Mouse (Mus musculus) stomach, embryonic 16.5 days (tissue): ENCODE data around the gene Nol9. TPM values are rescaled to one million over a fixed set of nuclear protein-coding genes. Genes with fewer than 3 reads are reported as not detected.
"Not testable (repeated sequence)": the region's sequence is repeated elsewhere in the genome, so short reads cannot be mapped to it uniquely, and the experiment has no call there.

Experiments
- ATAC-seq: fragments of 200-750 bp; cut with Nextera tagmentation; 2 replicates; pipeline ENCODE4 v1.8.0; 2017; ENCODE audit warnings: moderate number of reproducible peaks, moderate TSS enrichment; ENCODE audit not compliant: insufficient read depth, low FRiP score
- H3K27ac ChIP-seq: fragments of 300-500 bp; sonication (generic); 2 replicates; pipeline ENCODE4 v1.5.1; 2014; ENCODE audit warnings: low read length
- H3K27me3 ChIP-seq: fragments of 300-500 bp; sonication (generic); 2 replicates; pipeline ENCODE4 v1.6.1; 2014; ENCODE audit warnings: low read length, control low read depth, mixed read lengths; ENCODE audit not compliant: control insufficient read depth, insufficient read depth
- H3K36me3 ChIP-seq: fragments of 300-500 bp; sonication (generic); 2 replicates; pipeline ENCODE4 v1.6.1; 2014; ENCODE audit warnings: low read length; ENCODE audit not compliant: control insufficient read depth, insufficient read depth
- H3K4me1 ChIP-seq: fragments of 300-500 bp; sonication (generic); 2 replicates; pipeline ENCODE4 v1.6.1; 2014; ENCODE audit warnings: low read length, control low read depth, mixed read lengths; ENCODE audit not compliant: control insufficient read depth, insufficient read depth
- H3K4me2 ChIP-seq: fragments of 300-500 bp; sonication (generic); 2 replicates; pipeline ENCODE4 v1.6.1; 2014; ENCODE audit warnings: low read depth, low read length, mixed read lengths
- H3K4me3 ChIP-seq: fragments of 300-500 bp; sonication (generic); replicated peaks from 2 replicates; pipeline ENCODE4 v1.5.1; 2014; ENCODE audit warnings: mild to moderate bottlenecking, low read length
- H3K9ac ChIP-seq: fragments of 300-500 bp; sonication (generic); 2 replicates; pipeline ENCODE4 v1.6.1; 2014; ENCODE audit warnings: low read length
- H3K9me3 ChIP-seq: fragments of 300-500 bp; sonication (generic); replicated peaks from 2 replicates; pipeline ENCODE4 v1.6.1; 2016; ENCODE audit warnings: low read length, control low read depth; ENCODE audit not compliant: control insufficient read depth
- WGBS: fragments of 180-500 bp; shearing (Covaris S2); extraction: QIAGEN DNeasy Blood & Tissue Kit; methylation state at CpG from one replicate; pipeline ENCODE4 v1.1.7; 2014; 5-methylcytosine and 5-hydroxymethylcytosine counted together
- polyA plus RNA-seq: library from polyadenylated mRNA; unstranded; fragments of >200 nt; fragmentation: Nextera tagmentation; extraction: Ambion mirVana; gene quantifications from 2 replicates; pipeline ENCODE4 v1.2.1, GENCODE M21; 2015

Gene Nol9
- polyA plus RNA-seq, 1 experiment from 2014 or later = 20.9 TPM

- H3K9ac ChIP-seq, H3K4me2 ChIP-seq, H3K27me3 ChIP-seq, H3K4me1 ChIP-seq, H3K36me3 ChIP-seq, ATAC-seq, H3K4me3 ChIP-seq, H3K27ac ChIP-seq, H3K9me3 ChIP-seq: not testable (repeated sequence)
- 94% methylated on average over 6 of the region's 6 CpGs for WGBS
Measured at GRCm38 (mm10) chr4:152036464-152036863, 2.7 kb upstream of the Nol9 start.

- peaks cover 16% of the 10 kb centered on the region for H3K36me3 ChIP-seq
- no peak for ATAC-seq
- H3K27ac ChIP-seq = no peak within 1 kb of the TSS
- peak within 1 kb of the TSS; percentile 98 for H3K4me3 ChIP-seq
- no peaks in the 10 kb centered on the region for H3K9me3 ChIP-seq
- H3K9ac ChIP-seq = peak within 1 kb of the TSS; percentile 93
- peak within 1 kb of the TSS; percentile 97 for H3K4me2 ChIP-seq
- WGBS = 32% methylated on average over 10 of the region's 10 CpGs
- H3K4me1 ChIP-seq = peaks cover 7% of the 10 kb centered on the region
- no peaks in the 10 kb centered on the region for H3K27me3 ChIP-seq
Measured at GRCm38 (mm10) chr4:152038225-152038984, 716 bp upstream of the Nol9 start, which contains the start of gene Tas1r1. Gene Tas1r1 (minus strand): TSS chr4:152038568.

- H3K36me3 ChIP-seq = peaks cover 28% of the 10 kb centered on the region
- peak overlapping the region; percentile 97 for H3K4me2 ChIP-seq
- peaks cover 7% of the 10 kb centered on the region for H3K4me1 ChIP-seq
- H3K9me3 ChIP-seq = no peaks in the 10 kb centered on the region
- peak overlapping the region; percentile 93 for H3K9ac ChIP-seq
- 3% methylated on average over 25 of the region's 25 CpGs for WGBS
- peak overlapping the region; percentile 98 for H3K4me3 ChIP-seq
- H3K27me3 ChIP-seq = no peaks in the 10 kb centered on the region
- no peak for ATAC-seq
- no peak overlapping the region for H3K27ac ChIP-seq
Measured at GRCm38 (mm10) chr4:152039831-152040310, 750 bp downstream of the Nol9 start.

- Histone ChIP-seq H3K4me1 (peaks cover 7% of the 10 kb centered on the region), H3K9ac (no peak overlapping the region), H3K27me3 (no peaks in the 10 kb centered on the region), H3K4me2 (no peak overlapping the region), H3K27ac (no peak overlapping the region), H3K36me3 (peaks cover 40% of the 10 kb centered on the region), H3K9me3 (no peaks in the 10 kb centered on the region), H3K4me3 (no peak overlapping the region)
- ATAC-seq = no peak
- 96% methylated on average over 22 of the region's 22 CpGs for WGBS
Measured at GRCm38 (mm10) chr4:152041924-152042641, 3.0 kb downstream of the Nol9 start.

- peaks cover 49% of the 10 kb centered on the region for H3K36me3 ChIP-seq
- no peak overlapping the region for H3K27ac ChIP-seq
- ATAC-seq = no peak
- no peak overlapping the region for H3K9ac ChIP-seq
- 83% methylated on average over 3 of the region's 3 CpGs for WGBS
- peaks cover 7% of the 10 kb centered on the region for H3K4me1 ChIP-seq
- no peaks in the 10 kb centered on the region for H3K9me3 ChIP-seq
- no peak overlapping the region for H3K4me2 ChIP-seq
- no peak overlapping the region for H3K4me3 ChIP-seq
- H3K27me3 ChIP-seq = no peaks in the 10 kb centered on the region
Measured at GRCm38 (mm10) chr4:152043171-152043570, 4.0 kb downstream of the Nol9 start.

- no peak overlapping the region for H3K4me3 ChIP-seq
- no peak overlapping the region for H3K4me2 ChIP-seq
- H3K4me1 ChIP-seq = peaks cover 7% of the 10 kb centered on the region
- no peak overlapping the region for H3K9ac ChIP-seq
- H3K27me3 ChIP-seq = no peaks in the 10 kb centered on the region
- ATAC-seq = no peak
- peaks cover 49% of the 10 kb centered on the region for H3K36me3 ChIP-seq
- H3K27ac ChIP-seq = no peak overlapping the region
- no peaks in the 10 kb centered on the region for H3K9me3 ChIP-seq
- WGBS = 86% methylated on average over 6 of the region's 6 CpGs
Measured at GRCm38 (mm10) chr4:152044609-152045008, 5.5 kb downstream of the Nol9 start.

- no peak for ATAC-seq
- Histone ChIP-seq H3K4me2 (no peak overlapping the region), H3K27ac (no peak overlapping the region), H3K4me3 (no peak overlapping the region), H3K36me3 (peaks cover 17% of the 10 kb centered on the region), H3K9me3 (no peaks in the 10 kb centered on the region), H3K4me1 (no peaks in the 10 kb centered on the region), H3K9ac (no peak overlapping the region), H3K27me3 (no peaks in the 10 kb centered on the region)
- 56% methylated on average over 9 of the region's 9 CpGs for WGBS
Measured at GRCm38 (mm10) chr4:152062390-152063110, 23.4 kb downstream of the Nol9 start.

- no peak overlapping the region for H3K9ac ChIP-seq
- no peak overlapping the region for H3K4me3 ChIP-seq
- peaks cover 4% of the 10 kb centered on the region for H3K4me1 ChIP-seq
- H3K27ac ChIP-seq = no peak overlapping the region
- no peaks in the 10 kb centered on the region for H3K9me3 ChIP-seq
- 0 out of 2 replicates have a peak, but pooled peaks cover 6% of the 10 kb centered on the region for H3K36me3 ChIP-seq
- no peak for ATAC-seq
- H3K4me2 ChIP-seq = no peak overlapping the region
- H3K27me3 ChIP-seq = no peaks in the 10 kb centered on the region
Measured at GRCm38 (mm10) chr4:152067280-152067679, 28.2 kb downstream of the Nol9 start.
